Mouse (Mus musculus): ENCODE measurements at regions not wholly inside any gene's neighbourhood (a gene's known extent, or its start where the extent isn't known, plus 50 kb on each side); places are given as distances from the start of the nearest gene placed in this dataset.

- no peak overlapping the region for H3K4me3 ChIP-seq (replicated peaks; ENCODE audit: low read length)
- H3K9me3 ChIP-seq (ENCODE audit: control insufficient read depth, low read length) = no peaks in the 10 kb centered on the region
- peak; percentile 39 for DNase-seq (ENCODE audit: low spot score)
- H3K27ac ChIP-seq = no peak overlapping the region
- H3K36me3 ChIP-seq (replicated peaks; ENCODE audit: control insufficient read depth, insufficient read depth) = no peaks in the 10 kb centered on the region
- no peaks in the 10 kb centered on the region for H3K27me3 ChIP-seq (ENCODE audit: control insufficient read depth, insufficient read depth, low read length)
- no peak overlapping the region for H3K4me2 ChIP-seq (replicated peaks)
- no peak overlapping the region for H3K9ac ChIP-seq
- WGBS = 64% methylated on average over 11 of the region's 11 CpGs
- no peaks in the 10 kb centered on the region for H3K4me1 ChIP-seq (replicated peaks; ENCODE audit: control insufficient read depth, insufficient read depth, low read length)
- ATAC-seq (ENCODE audit: low FRiP score) = no peak
Measured at GRCm38 (mm10) chr15:57644331-57644953, 167.0 kb upstream of the Slc22a22 start.

GRCm38 (mm10) chr15:57639115-57639514, 161.7 kb upstream of the Slc22a22 start:
- Histone ChIP-seq H3K27ac (no peak overlapping the region), H3K9me3 (ENCODE audit: control insufficient read depth, low read length) (no peaks in the 10 kb centered on the region), H3K27me3 (ENCODE audit: control insufficient read depth, insufficient read depth, low read length) (no peaks in the 10 kb centered on the region), H3K4me1 (replicated peaks; ENCODE audit: control insufficient read depth, insufficient read depth, low read length) (no peaks in the 10 kb centered on the region), H3K9ac (no peak overlapping the region), H3K4me2 (replicated peaks) (no peak overlapping the region), H3K36me3 (replicated peaks; ENCODE audit: control insufficient read depth, insufficient read depth) (no peaks in the 10 kb centered on the region), H3K4me3 (replicated peaks; ENCODE audit: low read length) (no peak overlapping the region)
- WGBS = 64% methylated on average over 7 of the region's 7 CpGs
- DNase-seq (ENCODE audit: low spot score) (no peak), ATAC-seq (ENCODE audit: low FRiP score) (no peak)

GRCm38 (mm10) chr15:57633067-57633466, 155.6 kb upstream of the Slc22a22 start:
- no peak for ATAC-seq (ENCODE audit: low FRiP score)
- no peaks in the 10 kb centered on the region for H3K4me1 ChIP-seq (replicated peaks; ENCODE audit: control insufficient read depth, insufficient read depth, low read length)
- 77% methylated on average over 3 of the region's 3 CpGs for WGBS
- no peaks in the 10 kb centered on the region for H3K9me3 ChIP-seq (ENCODE audit: control insufficient read depth, low read length)
- no peak for DNase-seq (ENCODE audit: low spot score)
- no peak overlapping the region for H3K27ac ChIP-seq
- no peak overlapping the region for H3K9ac ChIP-seq
- no peak overlapping the region for H3K4me2 ChIP-seq (replicated peaks)
- no peaks in the 10 kb centered on the region for H3K36me3 ChIP-seq (replicated peaks; ENCODE audit: control insufficient read depth, insufficient read depth)
- H3K27me3 ChIP-seq (ENCODE audit: control insufficient read depth, insufficient read depth, low read length) = no peaks in the 10 kb centered on the region
- no peak overlapping the region for H3K4me3 ChIP-seq (replicated peaks; ENCODE audit: low read length)

- ATAC-seq (ENCODE audit: low FRiP score) = no peak
- no peaks in the 10 kb centered on the region for H3K4me1 ChIP-seq (replicated peaks; ENCODE audit: control insufficient read depth, insufficient read depth, low read length)
- no peaks in the 10 kb centered on the region for H3K27me3 ChIP-seq (ENCODE audit: control insufficient read depth, insufficient read depth, low read length)
- H3K4me3 ChIP-seq (replicated peaks; ENCODE audit: low read length) = no peak overlapping the region
- DNase-seq (ENCODE audit: low spot score) = no peak
- H3K9me3 ChIP-seq (ENCODE audit: control insufficient read depth, low read length) = no peaks in the 10 kb centered on the region
- H3K9ac ChIP-seq = no peak overlapping the region
- H3K36me3 ChIP-seq (replicated peaks; ENCODE audit: control insufficient read depth, insufficient read depth) = no peaks in the 10 kb centered on the region
- no peak overlapping the region for H3K27ac ChIP-seq
- no peak overlapping the region for H3K4me2 ChIP-seq (replicated peaks)
- WGBS = 86% methylated on average over 8 of the region's 8 CpGs
Measured at GRCm38 (mm10) chr15:57632537-57632936, 155.1 kb upstream of the Slc22a22 start.

GRCm38 (mm10) chr15:57618466-57618865, 141.0 kb upstream of the Slc22a22 start:
- Histone ChIP-seq H3K9me3 (ENCODE audit: control insufficient read depth, low read length) (no peaks in the 10 kb centered on the region), H3K27me3 (ENCODE audit: control insufficient read depth, insufficient read depth, low read length) (no peaks in the 10 kb centered on the region), H3K4me2 (replicated peaks) (no peak overlapping the region), H3K27ac (no peak overlapping the region), H3K4me1 (replicated peaks; ENCODE audit: control insufficient read depth, insufficient read depth, low read length) (no peaks in the 10 kb centered on the region), H3K9ac (no peak overlapping the region), H3K36me3 (replicated peaks; ENCODE audit: control insufficient read depth, insufficient read depth) (no peaks in the 10 kb centered on the region), H3K4me3 (replicated peaks; ENCODE audit: low read length) (no peak overlapping the region)
- WGBS = 91% methylated on average over 6 of the region's 6 CpGs
- no peak for ATAC-seq (ENCODE audit: low FRiP score)
- DNase-seq (ENCODE audit: low spot score) = no peak

- WGBS = 67% methylated on average over 11 of the region's 11 CpGs
- Histone ChIP-seq H3K9ac (no peak overlapping the region), H3K4me2 (replicated peaks) (no peak overlapping the region), H3K9me3 (ENCODE audit: control insufficient read depth, low read length) (no peaks in the 10 kb centered on the region), H3K4me1 (replicated peaks; ENCODE audit: control insufficient read depth, insufficient read depth, low read length) (no peaks in the 10 kb centered on the region), H3K36me3 (replicated peaks; ENCODE audit: control insufficient read depth, insufficient read depth) (no peaks in the 10 kb centered on the region), H3K27me3 (ENCODE audit: control insufficient read depth, insufficient read depth, low read length) (no peaks in the 10 kb centered on the region), H3K27ac (no peak overlapping the region), H3K4me3 (replicated peaks; ENCODE audit: low read length) (no peak overlapping the region)
- DNase-seq (ENCODE audit: low spot score) (no peak), ATAC-seq (ENCODE audit: low FRiP score) (no peak)
Measured at GRCm38 (mm10) chr15:57616880-57617391, 139.5 kb upstream of the Slc22a22 start.

- Histone ChIP-seq H3K4me1 (replicated peaks; ENCODE audit: control insufficient read depth, insufficient read depth, low read length) (no peaks in the 10 kb centered on the region), H3K9me3 (ENCODE audit: control insufficient read depth, low read length) (no peaks in the 10 kb centered on the region), H3K36me3 (replicated peaks; ENCODE audit: control insufficient read depth, insufficient read depth) (no peaks in the 10 kb centered on the region), H3K27ac (no peak overlapping the region), H3K4me2 (replicated peaks) (no peak overlapping the region), H3K9ac (no peak overlapping the region), H3K27me3 (ENCODE audit: control insufficient read depth, insufficient read depth, low read length) (no peaks in the 10 kb centered on the region), H3K4me3 (replicated peaks; ENCODE audit: low read length) (no peak overlapping the region)
- no peak for DNase-seq (ENCODE audit: low spot score)
- 98% methylated on average over 2 of the region's 2 CpGs for WGBS
- ATAC-seq (ENCODE audit: low FRiP score) = no peak
Measured at GRCm38 (mm10) chr15:57610006-57610405, 132.6 kb upstream of the Slc22a22 start.

GRCm38 (mm10) chr15:57608519-57608918, 131.1 kb upstream of the Slc22a22 start:
- no peak overlapping the region for H3K9ac ChIP-seq
- no peaks in the 10 kb centered on the region for H3K27me3 ChIP-seq (ENCODE audit: control insufficient read depth, insufficient read depth, low read length)
- ATAC-seq (ENCODE audit: low FRiP score) = no peak
- no peak overlapping the region for H3K4me3 ChIP-seq (replicated peaks; ENCODE audit: low read length)
- 90% methylated on average over 3 of the region's 3 CpGs for WGBS
- H3K4me1 ChIP-seq (replicated peaks; ENCODE audit: control insufficient read depth, insufficient read depth, low read length) = no peaks in the 10 kb centered on the region
- H3K9me3 ChIP-seq (ENCODE audit: control insufficient read depth, low read length) = no peaks in the 10 kb centered on the region
- no peak overlapping the region for H3K4me2 ChIP-seq (replicated peaks)
- H3K36me3 ChIP-seq (replicated peaks; ENCODE audit: control insufficient read depth, insufficient read depth) = no peaks in the 10 kb centered on the region
- H3K27ac ChIP-seq = no peak overlapping the region
- no peak for DNase-seq (ENCODE audit: low spot score)

GRCm38 (mm10) chr15:57600562-57600961, 123.1 kb upstream of the Slc22a22 start:
- no peaks in the 10 kb centered on the region for H3K36me3 ChIP-seq (replicated peaks; ENCODE audit: control insufficient read depth, insufficient read depth)
- no peaks in the 10 kb centered on the region for H3K9me3 ChIP-seq (ENCODE audit: control insufficient read depth, low read length)
- no peak overlapping the region for H3K4me3 ChIP-seq (replicated peaks; ENCODE audit: low read length)
- H3K27ac ChIP-seq = no peak overlapping the region
- H3K27me3 ChIP-seq (ENCODE audit: control insufficient read depth, insufficient read depth, low read length) = no peaks in the 10 kb centered on the region
- WGBS = 16% methylated on average over 6 of the region's 6 CpGs
- H3K9ac ChIP-seq = no peak overlapping the region
- peak; percentile 79 for DNase-seq (ENCODE audit: low spot score)
- 0 out of 2 replicates have a peak, but pooled peaks have one; percentile 62 for ATAC-seq (ENCODE audit: low FRiP score)
- H3K4me1 ChIP-seq (replicated peaks; ENCODE audit: control insufficient read depth, insufficient read depth, low read length) = no peaks in the 10 kb centered on the region
- H3K4me2 ChIP-seq (replicated peaks) = no peak overlapping the region
